Mouse (Mus musculus) erythroblast, embryonic 14.5 days (primary cell): ENCODE measurements around the gene Kcnh6.

Experiments used
- GATA1 ChIP-seq: IDR thresholded peaks from 2 replicates; pipeline ENCODE4 v1.6.1; 2012; ENCODE audit warnings: low read length, inconsistent platforms, mixed read lengths
- TAL1 ChIP-seq: IDR thresholded peaks from 3 replicates; pipeline ENCODE4 v1.6.1; 2012; ENCODE audit warnings: low read length, inconsistent platforms, mixed read lengths

- TF ChIP-seq TAL1 (no peak), GATA1 (no peak)
These were observed 18.5 kb upstream of the Kcnh6 start for GRCm38 (mm10) chr11:105989446-105989845.
